ENCODE assay signal across 8 mouse cellular contexts in genomic region chr13:47104146-47104545, GRCm38 (mm10). TPM values are rescaled to one million over a fixed set of nuclear protein-coding genes. Genes with fewer than 3 reads are reported as not detected.
DNase-seq lines count a peak whose midpoint lies in the region; ATAC-seq and TF ChIP-seq lines count a peak whose summit lies in the region.

No protein-coding gene starts in this region.

- H3K9me3 ChIP-seq in lung, postnatal 0 days (ENCODE audit: low read length) = no peaks in the 10 kb centered on the region
- H3K9me3 ChIP-seq in neural tube, embryonic 15.5 days (replicated peaks) = no peaks in the 10 kb centered on the region

- H3K27ac ChIP-seq in lung, postnatal 0 days (ENCODE audit: low read length) = no peak overlapping the region
- no peak overlapping the region for H3K27ac ChIP-seq in embryonic fibroblast, embryonic 13.5 days (ENCODE audit: insufficient read depth, low read length)
- H3K27ac ChIP-seq in neural tube, embryonic 15.5 days (replicated peaks) = no peak overlapping the region

- H3K9ac ChIP-seq in lung, postnatal 0 days (replicated peaks; ENCODE audit: low read depth) = no peak overlapping the region
- no peak overlapping the region; the same call in 1 of the 2 replicates for H3K9ac ChIP-seq in neural tube, embryonic 15.5 days (replicated peaks)

- no peak for TF ChIP-seq POLR2A in lung, adult 2 months (IDR thresholded peaks at IDR 0.05; ENCODE audit: borderline replicate concordance, extremely low read depth, low read depth, low read length)
- TF ChIP-seq POLR2A in embryonic fibroblast, embryonic 13.5 days (IDR thresholded peaks at IDR 0.05; ENCODE audit: low read depth, low read length) = no peak

- H3K4me2 ChIP-seq in lung, postnatal 0 days (replicated peaks; ENCODE audit: low read depth, low read length) = peak overlapping the region; percentile 92
- H3K4me2 ChIP-seq in neural tube, embryonic 15.5 days = peak overlapping the region; percentile 79

- H3K27me3 ChIP-seq in lung, postnatal 0 days (replicated peaks; ENCODE audit: insufficient read depth, low read length) = no peaks in the 10 kb centered on the region
- H3K27me3 ChIP-seq in neural tube, embryonic 15.5 days (replicated peaks) = no peaks in the 10 kb centered on the region

- no peak for ATAC-seq in lung, postnatal 0 days
- no peak for ATAC-seq in neural tube, embryonic 15.5 days (ENCODE audit: low FRiP score)

- TF ChIP-seq CTCF in lung, postnatal 0 days (IDR thresholded peaks at IDR 0.05) = no peak
- no peak for TF ChIP-seq CTCF in lung, adult 2 months (IDR thresholded peaks at IDR 0.05; ENCODE audit: insufficient read depth, low read length)
- TF ChIP-seq CTCF in embryonic fibroblast, embryonic 13.5 days (IDR thresholded peaks at IDR 0.05; ENCODE audit: borderline replicate concordance, insufficient read depth, low read length) = no peak

- peaks cover 5% of the 10 kb centered on the region; the same call in 1 of the 2 replicates for H3K4me1 ChIP-seq in lung, postnatal 0 days (ENCODE audit: insufficient read depth, low read depth, low read length)
- H3K4me1 ChIP-seq in lung, adult 2 months (ENCODE audit: control insufficient read depth, insufficient read depth, low read length) = peaks cover 4% of the 10 kb centered on the region; the same call in 1 of the 2 replicates
- peaks cover 2% of the 10 kb centered on the region; the same call in 1 of the 2 replicates for H3K4me1 ChIP-seq in embryonic fibroblast, embryonic 13.5 days (ENCODE audit: control insufficient read depth, insufficient read depth, low read length)
- peaks cover 27% of the 10 kb centered on the region for H3K4me1 ChIP-seq in neural tube, embryonic 15.5 days

- WGBS in lung, postnatal 0 days = 25% methylated on average over 2 of the region's 2 CpGs
- WGBS in lung, adult 2 months = 28% methylated on average over 2 of the region's 2 CpGs
- WGBS in neural tube, embryonic 15.5 days = 18% methylated on average over 2 of the region's 2 CpGs

- H3K4me3 ChIP-seq in lung, postnatal 0 days (ENCODE audit: low read depth, low read length) = no peak overlapping the region; the same call in 1 of the 2 replicates
- no peak overlapping the region for H3K4me3 ChIP-seq in lung, adult 2 months (replicated peaks; ENCODE audit: extremely low read depth, low read depth, low read length)
- H3K4me3 ChIP-seq in embryonic fibroblast, embryonic 13.5 days (ENCODE audit: insufficient read depth, low read length) = peak overlapping the region; percentile 25
- H3K4me3 ChIP-seq in neural tube, embryonic 15.5 days (replicated peaks) = peak overlapping the region; percentile 98

- peaks cover 2% of the 10 kb centered on the region; the same call in 1 of the 2 replicates for H3K36me3 ChIP-seq in lung, postnatal 0 days (ENCODE audit: insufficient read depth, low read length)
- H3K36me3 ChIP-seq in neural tube, embryonic 15.5 days = peaks cover 5% of the 10 kb centered on the region

- TF ChIP-seq EP300 in lung, postnatal 0 days (IDR thresholded peaks at IDR 0.05) = no peak

- peak; percentile 12 for DNase-seq in lung, postnatal 0 days (ENCODE audit: low spot score)
- no peak for DNase-seq in lung, adult 2 months
- DNase-seq in kidney, postnatal 4 days = peak; percentile 15 to 18
- no peak for DNase-seq in frontal cortex, postnatal 10 days (ENCODE audit: low spot score in 2 of 2)
- no peak for DNase-seq in frontal cortex, postnatal 36 days (ENCODE audit: low spot score in 2 of 2)
- DNase-seq in embryo, embryonic 9.5 days (ENCODE audit: extremely low spot score) = no peak

RNA-seq across cellular contexts. Expression of gene Dek, which starts 1.9 kb away (rescaled TPM):
- polyA plus RNA-seq in lung, postnatal 0 days (2015; fragmentation: Nextera tagmentation; extraction: Ambion mirVana) = 113 and 126 TPM in 2 replicates
- 18.9 and 35.7 TPM in 2 replicates for polyA plus RNA-seq in lung, adult 2 months (2012; rRNA removed)
- 85.5 and 157 TPM in 2 replicates for polyA plus RNA-seq in embryonic fibroblast, embryonic 13.5 days (2011; ENCODE audit: insufficient read length, low read depth, missing spikeins)
- polyA plus RNA-seq in neural tube, embryonic 15.5 days (2015; fragmentation: Nextera tagmentation; extraction: Ambion mirVana) = 107 and 142 TPM in 2 replicates

RNA-seq across cellular contexts. Expression of gene Rnf144b, which starts 18.3 kb away (rescaled TPM):
- polyA plus RNA-seq in lung, postnatal 0 days (2015; fragmentation: Nextera tagmentation; extraction: Ambion mirVana) = 3.2 and 4.0 TPM in 2 replicates
- polyA plus RNA-seq in lung, adult 2 months (2012; rRNA removed) = 15.8 and 20.9 TPM in 2 replicates
- 1.4 and 1.5 TPM in 2 replicates for polyA plus RNA-seq in embryonic fibroblast, embryonic 13.5 days (2011; ENCODE audit: insufficient read length, low read depth, missing spikeins)
- 1.1 and 1.2 TPM in 2 replicates for polyA plus RNA-seq in neural tube, embryonic 15.5 days (2015; fragmentation: Nextera tagmentation; extraction: Ambion mirVana)

RNA-seq across cellular contexts. Expression of gene Tpmt, which starts 59.6 kb away (rescaled TPM):
- polyA plus RNA-seq in lung, postnatal 0 days (2015; fragmentation: Nextera tagmentation; extraction: Ambion mirVana) = 6.8 and 7.4 TPM in 2 replicates
- polyA plus RNA-seq in lung, adult 2 months (2012; rRNA removed) = 1.0 and 2.3 TPM in 2 replicates
- polyA plus RNA-seq in embryonic fibroblast, embryonic 13.5 days (2011; ENCODE audit: insufficient read length, low read depth, missing spikeins) = 18.0 and 23.9 TPM in 2 replicates
- 17.3 and 17.8 TPM in 2 replicates for polyA plus RNA-seq in neural tube, embryonic 15.5 days (2015; fragmentation: Nextera tagmentation; extraction: Ambion mirVana)

Comparison
In these comparisons a context has a peak if more than half of its experiments do, and no peak if none do; other contexts are left out.
1. DNase-seq: peak in lung, postnatal 0 days (single experiment) and kidney, postnatal 4 days (2 of 2); none in lung, adult 2 months (single experiment), frontal cortex, postnatal 10 days (0 of 2), frontal cortex, postnatal 36 days (0 of 2) and embryo, embryonic 9.5 days (single experiment).
2. H3K4me3 ChIP-seq: peak in embryonic fibroblast, embryonic 13.5 days (single experiment) and neural tube, embryonic 15.5 days (single experiment); none in lung, postnatal 0 days (single experiment) and lung, adult 2 months (single experiment).